In genomic region chr16:4542236-4542774, GRCm38 (mm10) we compare ENCODE assay signal across 8 mouse cellular contexts. TPM values are rescaled to one million over a fixed set of nuclear protein-coding genes. Genes with fewer than 3 reads are reported as not detected.
DNase-seq lines count a peak whose midpoint lies in the region; ATAC-seq and TF ChIP-seq lines count a peak whose summit lies in the region.

No protein-coding gene starts in this region.

- peaks cover 18% of the 10 kb centered on the region for H3K4me1 ChIP-seq in heart, embryonic 15.5 days (replicated peaks)
- H3K4me1 ChIP-seq in liver, embryonic 14.5 days (replicated peaks; ENCODE audit: control insufficient read depth in 2 of 2, insufficient read depth in 2 of 2, low read length in 1 of 2): peaks cover 5 to 9% of the 10 kb centered on the region in 2 experiments; a peak in 3 of 4 replicates

- no peaks in the 10 kb centered on the region for H3K27me3 ChIP-seq in heart, embryonic 15.5 days
- H3K27me3 ChIP-seq in liver, embryonic 14.5 days (ENCODE audit: control insufficient read depth, insufficient read depth, low read length): no peaks in the 10 kb centered on the region

- H3K9ac ChIP-seq in heart, embryonic 15.5 days: peak overlapping the region; percentile 31; the same call in 1 of the 2 replicates
- peak overlapping the region; percentile 55 for H3K9ac ChIP-seq in liver, embryonic 14.5 days (replicated peaks)

- peak overlapping the region; percentile 16; the same call in 1 of the 2 replicates for H3K27ac ChIP-seq in heart, embryonic 15.5 days
- peak overlapping the region; percentile 65 for H3K27ac ChIP-seq in liver, embryonic 14.5 days

- H3K36me3 ChIP-seq in heart, embryonic 15.5 days: peaks cover 11% of the 10 kb centered on the region
- peaks cover 9% of the 10 kb centered on the region for H3K36me3 ChIP-seq in liver, embryonic 14.5 days (replicated peaks; ENCODE audit: control insufficient read depth, insufficient read depth, low read depth)

- H3K4me3 ChIP-seq in heart, embryonic 15.5 days: peak overlapping the region; percentile 60
- peak overlapping the region; percentile 50 to 66 for H3K4me3 ChIP-seq in liver, embryonic 14.5 days (ENCODE audit: insufficient read depth in 1 of 2, low read depth in 2 of 2, low read length in 2 of 2)

- no peak for TF ChIP-seq EP300 in liver, embryonic 14.5 days (IDR thresholded peaks at IDR 0.05; ENCODE audit: low read depth)

- no peaks in the 10 kb centered on the region for H3K9me3 ChIP-seq in heart, embryonic 15.5 days (replicated peaks)
- H3K9me3 ChIP-seq in liver, embryonic 14.5 days (ENCODE audit: control insufficient read depth, low read length): no peaks in the 10 kb centered on the region

- ATAC-seq in heart, embryonic 15.5 days (replicated peaks; ENCODE audit: insufficient number of reproducible peaks, insufficient read depth, low FRiP score, low read depth): no peak
- ATAC-seq in liver, embryonic 14.5 days (ENCODE audit: insufficient read depth): no peak
- ATAC-seq in megakaryocyte progenitor cell, adult 5-6 weeks (replicated peaks; ENCODE audit: poor library complexity): no peak
- ATAC-seq in erythroid progenitor cell, adult 5-6 weeks (replicated peaks; ENCODE audit: low FRiP score, poor library complexity, severe bottlenecking): no peak; the same call in 1 of the 2 replicates

- peak overlapping the region; percentile 74 for H3K4me2 ChIP-seq in heart, embryonic 15.5 days
- H3K4me2 ChIP-seq in liver, embryonic 14.5 days (ENCODE audit: low read depth): peak overlapping the region; percentile 75

- WGBS in heart, embryonic 15.5 days: 38% methylated on average over 7 of the region's 7 CpGs
- 34% methylated on average over 7 of the region's 7 CpGs for WGBS in liver, embryonic 14.5 days (ENCODE audit: insufficient replicate concordance)

- peak; percentile 91 for DNase-seq in heart, adult 11 months
- DNase-seq in heart, adult 8-10 months (ENCODE audit: low spot score): no peak
- peak; percentile 48 for DNase-seq in ES-CJ7 (ENCODE audit: low read depth, low spot score)
- no peak for DNase-seq in liver, embryonic 14.5 days (ENCODE audit: low read depth in 3 of 3, low spot score in 3 of 3)
- no peak for DNase-seq in ovary, postnatal 36 days (ENCODE audit: low spot score)

- no peak for TF ChIP-seq CTCF in liver, embryonic 14.5 days (IDR thresholded peaks at IDR 0.05; ENCODE audit: low read depth)

RNA-seq across cellular contexts. Expression of gene Srl, which starts 0.7 kb away (rescaled TPM):
- total RNA-seq in heart, adult 8-10 months (2022): 100 to 1,000 TPM; 705 to 904 (median 868) TPM
- 227 and 253 TPM in 2 replicates for polyA plus RNA-seq in heart, embryonic 15.5 days (2015; fragmentation: Nextera tagmentation; extraction: Ambion mirVana)
- polyA plus RNA-seq in liver, embryonic 14.5 days (2012; rRNA removed): 1.5 and 2.2 TPM in 2 replicates
- polyA plus RNA-seq in liver, embryonic 14.5 days (2014; fragmentation: Nextera tagmentation; extraction: Ambion mirVana): 1.2 and 3.2 TPM in 2 replicates
- 2.9 and 4.4 TPM in 2 replicates for total RNA-seq in megakaryocyte progenitor cell, adult 5-6 weeks (2015)
- 13.9 and 18.7 TPM in 2 replicates for total RNA-seq in megakaryocyte progenitor cell, adult 5-6 weeks (2017)
- 2.9 TPM in 1 of 2 replicates, not detected in the other for total RNA-seq in erythroid progenitor cell, adult 5-6 weeks (2015; ENCODE audit: low replicate concordance)
- total RNA-seq in erythroid progenitor cell, adult 5-6 weeks (2017; ENCODE audit: low replicate concordance): 1.4 TPM in 1 of 2 replicates, not detected in the other

RNA-seq across cellular contexts. Expression of gene Tfap4, which starts 17.3 kb away (rescaled TPM):
- 1 to 10 TPM; 2.8 to 6.2 (median 3.6) TPM for total RNA-seq in heart, adult 8-10 months (2022)
- polyA plus RNA-seq in heart, embryonic 15.5 days (2015; fragmentation: Nextera tagmentation; extraction: Ambion mirVana): 5.6 and 7.1 TPM in 2 replicates
- 5.4 and 6.9 TPM in 2 replicates for polyA plus RNA-seq in liver, embryonic 14.5 days (2012; rRNA removed)
- polyA plus RNA-seq in liver, embryonic 14.5 days (2014; fragmentation: Nextera tagmentation; extraction: Ambion mirVana): 4.6 and 4.8 TPM in 2 replicates
- 37.1 and 41.2 TPM in 2 replicates for total RNA-seq in megakaryocyte progenitor cell, adult 5-6 weeks (2015)
- total RNA-seq in megakaryocyte progenitor cell, adult 5-6 weeks (2017): 42.0 and 53.9 TPM in 2 replicates
- 4.6 and 7.6 TPM in 2 replicates for total RNA-seq in erythroid progenitor cell, adult 5-6 weeks (2015; ENCODE audit: low replicate concordance)
- total RNA-seq in erythroid progenitor cell, adult 5-6 weeks (2017; ENCODE audit: low replicate concordance): 1.7 and 2.7 TPM in 2 replicates

RNA-seq across cellular contexts. Expression of gene Glis2, which starts 52.2 kb away (rescaled TPM):
- total RNA-seq in heart, adult 8-10 months (2022): 10 to 100 TPM in 2 of 4 experiments, 1 to 10 TPM in 2; 7.3 to 13.5 (median 9.5) TPM
- 17.7 and 17.9 TPM in 2 replicates for polyA plus RNA-seq in heart, embryonic 15.5 days (2015; fragmentation: Nextera tagmentation; extraction: Ambion mirVana)
- 2.8 and 3.4 TPM in 2 replicates for polyA plus RNA-seq in liver, embryonic 14.5 days (2012; rRNA removed)
- 1.7 and 2.7 TPM in 2 replicates for polyA plus RNA-seq in liver, embryonic 14.5 days (2014; fragmentation: Nextera tagmentation; extraction: Ambion mirVana)
- total RNA-seq in megakaryocyte progenitor cell, adult 5-6 weeks (2015): 1.1 and 1.5 TPM in 2 replicates
- total RNA-seq in megakaryocyte progenitor cell, adult 5-6 weeks (2017): 0.64 and 1.1 TPM in 2 replicates
- total RNA-seq in erythroid progenitor cell, adult 5-6 weeks (2015; ENCODE audit: low replicate concordance): not detected in 2 replicates
- total RNA-seq in erythroid progenitor cell, adult 5-6 weeks (2017; ENCODE audit: low replicate concordance): not detected in 2 replicates

Comparison
In these comparisons a context has a peak if more than half of its experiments do, and no peak if none do; other contexts are left out.
1. DNase-seq: peak in heart, adult 11 months (single experiment) and ES-CJ7 (single experiment); none in heart, adult 8-10 months (single experiment), liver, embryonic 14.5 days (0 of 3) and ovary, postnatal 36 days (single experiment).
2. RNA of gene Srl, which starts 0.7 kb away (total RNA-seq): 705 to 904 TPM in heart, adult 8-10 months; 2.9 to 18.7 TPM in megakaryocyte progenitor cell, adult 5-6 weeks and 1.4 to 2.9 TPM in erythroid progenitor cell, adult 5-6 weeks; every median in the first group is over 10 times any median in the second.
3. RNA of gene Tfap4, which starts 17.3 kb away (total RNA-seq): 37.1 to 53.9 TPM in megakaryocyte progenitor cell, adult 5-6 weeks; 1.7 to 7.6 TPM in erythroid progenitor cell, adult 5-6 weeks and 2.8 to 6.2 TPM in heart, adult 8-10 months; every median in the first group is over 4 times any median in the second.